Mouse (Mus musculus) left cerebral cortex, adult 9 months (tissue): ENCODE data around the gene Sh2d2a.
"Not testable (repeated sequence)": the region's sequence is repeated elsewhere in the genome, so short reads cannot be mapped to it uniquely, and the experiment has no call there.

Experiments
- DNase-seq, 2 experiments: peaks; one replicate each; pipeline ENCODE4 v3.0.0; 2022; ENCODE audit warnings: low spot score in 2 of 2

The Sh2d2a gene

GRCm38 (mm10) chr3:87846650-87847110 lies at the start of gene Sh2d2a:
Sh2d2a (plus strand) TSS chr3:87846755.
- no peak for DNase-seq

GRCm38 (mm10) chr3:87801681-87802080 lies 44.9 kb upstream of the Sh2d2a start:
- DNase-seq: no peak

GRCm38 (mm10) chr3:87804038-87804677 lies 42.4 kb upstream of the Sh2d2a start:
- DNase-seq: no peak

GRCm38 (mm10) chr3:87809322-87809962 lies 37.1 kb upstream of the Sh2d2a start:
- DNase-seq: no peak

GRCm38 (mm10) chr3:87811297-87811696 lies 35.3 kb upstream of the Sh2d2a start:
- DNase-seq: no peak

- DNase-seq: no peak
Measured at GRCm38 (mm10) chr3:87812413-87812812, 34.1 kb upstream of the Sh2d2a start.

GRCm38 (mm10) chr3:87812873-87813272 lies 33.7 kb upstream of the Sh2d2a start:
- no peak for DNase-seq

GRCm38 (mm10) chr3:87816166-87816565 lies 30.4 kb upstream of the Sh2d2a start:
- DNase-seq: no peak

- DNase-seq: peak; percentile 11 to 73
Measured at GRCm38 (mm10) chr3:87816646-87817093, 29.9 kb upstream of the Sh2d2a start.

- DNase-seq: no peak
Measured at GRCm38 (mm10) chr3:87818226-87818625, 28.3 kb upstream of the Sh2d2a start.

GRCm38 (mm10) chr3:87824206-87824605 lies 22.3 kb upstream of the Sh2d2a start, which contains the start of gene Pear1:
Pear1 (minus strand) TSS chr3:87824306.
- not testable (repeated sequence) for DNase-seq

GRCm38 (mm10) chr3:87828435-87828834 lies 18.1 kb upstream of the Sh2d2a start:
- DNase-seq: no peak

- DNase-seq: no peak
Measured at GRCm38 (mm10) chr3:87829025-87829424, 17.5 kb upstream of the Sh2d2a start.

- DNase-seq: no peak
Measured at GRCm38 (mm10) chr3:87832109-87832859, 14.3 kb upstream of the Sh2d2a start.

- DNase-seq: no peak
Measured at GRCm38 (mm10) chr3:87833482-87833881, 13.1 kb upstream of the Sh2d2a start.

- DNase-seq: peak in 1 of 2 experiments; percentile 77
Measured at GRCm38 (mm10) chr3:87838622-87839021, 7.9 kb upstream of the Sh2d2a start.

- no peak for DNase-seq
Measured at GRCm38 (mm10) chr3:87840858-87841257, 5.7 kb upstream of the Sh2d2a start.

- DNase-seq: no peak
Measured at GRCm38 (mm10) chr3:87844981-87845380, 1.6 kb upstream of the Sh2d2a start.

- DNase-seq: no peak
Measured at GRCm38 (mm10) chr3:87846186-87846585, 369 bp upstream of the Sh2d2a start.

GRCm38 (mm10) chr3:87847680-87848079 lies 1.1 kb downstream of the Sh2d2a start:
- no peak for DNase-seq

GRCm38 (mm10) chr3:87849117-87849516 lies 2.6 kb downstream of the Sh2d2a start:
- DNase-seq: no peak

GRCm38 (mm10) chr3:87854795-87855568 lies 8.4 kb downstream of the Sh2d2a start:
- no peak for DNase-seq
